Mouse (Mus musculus): ENCODE results near the gene Olfr1499.
A peak's percentile ranks its signal among the peaks of the same experiment; 100 is the strongest.
"Not testable (repeated sequence)": the region's sequence is repeated elsewhere in the genome, so short reads cannot be mapped to it uniquely, and the experiment has no call there.

Olfr1499 gene

GRCm38 (mm10) chr19:13819347-13819746 is at the start of gene Olfr1499:
TSS of gene Olfr1499 (minus strand) at chr19:13819447.
- no peak for ATAC-seq (ENCODE audit: insufficient number of reproducible peaks, low FRiP score, low TSS enrichment)

GRCm38 (mm10) chr19:13861495-13861894 is 42.2 kb upstream of the Olfr1499 start, which contains the start of gene Olfr1502:
TSS of gene Olfr1502 (plus strand) at chr19:13861795.
- no peak for ATAC-seq (ENCODE audit: insufficient number of reproducible peaks, low FRiP score, low TSS enrichment)

GRCm38 (mm10) chr19:13850592-13850991 is 31.3 kb upstream of the Olfr1499 start, which contains the start of gene Olfr1501:
TSS of gene Olfr1501 (minus strand) at chr19:13850692.
- not testable (repeated sequence) for ATAC-seq (ENCODE audit: insufficient number of reproducible peaks, low FRiP score, low TSS enrichment)

GRCm38 (mm10) chr19:13830388-13830787 is 11.1 kb upstream of the Olfr1499 start, which contains the start of gene Olfr1500:
TSS of gene Olfr1500 (minus strand) at chr19:13830488.
- no peak for ATAC-seq (ENCODE audit: insufficient number of reproducible peaks, low FRiP score, low TSS enrichment)

- ATAC-seq (ENCODE audit: insufficient number of reproducible peaks, low FRiP score, low TSS enrichment) = no peak
Measured at GRCm38 (mm10) chr19:13828447-13828846, 9.2 kb upstream of the Olfr1499 start.

- no peak for ATAC-seq (ENCODE audit: insufficient number of reproducible peaks, low FRiP score, low TSS enrichment)
Measured at GRCm38 (mm10) chr19:13820847-13821246, 1.6 kb upstream of the Olfr1499 start.

- no peak for ATAC-seq (ENCODE audit: insufficient number of reproducible peaks, low FRiP score, low TSS enrichment)
Measured at GRCm38 (mm10) chr19:13818827-13819226, 420 bp downstream of the Olfr1499 start.

- ATAC-seq (ENCODE audit: insufficient number of reproducible peaks, low FRiP score, low TSS enrichment) = no peak
Measured at GRCm38 (mm10) chr19:13812823-13813222, 6.4 kb downstream of the Olfr1499 start.

GRCm38 (mm10) chr19:13805486-13805885 is 13.8 kb downstream of the Olfr1499 start:
- ATAC-seq (ENCODE audit: insufficient number of reproducible peaks, low FRiP score, low TSS enrichment) = not testable (repeated sequence)

GRCm38 (mm10) chr19:13798102-13798501 is 21.1 kb downstream of the Olfr1499 start, which contains the start of gene Olfr1497:
TSS of gene Olfr1497 (minus strand) at chr19:13798202.
- ATAC-seq (ENCODE audit: insufficient number of reproducible peaks, low FRiP score, low TSS enrichment) = no peak

GRCm38 (mm10) chr19:13777578-13777977 is 41.7 kb downstream of the Olfr1499 start, which contains the start of gene Olfr1496:
TSS of gene Olfr1496 (plus strand) at chr19:13777878.
- ATAC-seq (ENCODE audit: insufficient number of reproducible peaks, low FRiP score, low TSS enrichment) = no peak

GRCm38 (mm10) chr19:13768565-13769276 is 50.5 kb downstream of the Olfr1499 start:
- ATAC-seq (ENCODE audit: insufficient number of reproducible peaks, low FRiP score, low TSS enrichment) = peak; percentile 56; the same call in 1 of the 2 replicates

GRCm38 (mm10) chr19:13764306-13764705 is 54.9 kb downstream of the Olfr1499 start, which contains the start of gene Olfr1495:
TSS of gene Olfr1495 (plus strand) at chr19:13764606.
- no peak for ATAC-seq (ENCODE audit: insufficient number of reproducible peaks, low FRiP score, low TSS enrichment)
